Mouse (Mus musculus) T-helper 1 cell (primary cell): ENCODE data around the gene Agmat.

Experiments used
- in situ Hi-C: fragments of 300-600 bp; cut with MboI, MseI; formaldehyde crosslinking; loops from one replicate; pipeline ENCODE4 v1.15.1; 2025; ENCODE audit warnings: high pct_unique_total_duplicates

Agmat gene

DNA sequence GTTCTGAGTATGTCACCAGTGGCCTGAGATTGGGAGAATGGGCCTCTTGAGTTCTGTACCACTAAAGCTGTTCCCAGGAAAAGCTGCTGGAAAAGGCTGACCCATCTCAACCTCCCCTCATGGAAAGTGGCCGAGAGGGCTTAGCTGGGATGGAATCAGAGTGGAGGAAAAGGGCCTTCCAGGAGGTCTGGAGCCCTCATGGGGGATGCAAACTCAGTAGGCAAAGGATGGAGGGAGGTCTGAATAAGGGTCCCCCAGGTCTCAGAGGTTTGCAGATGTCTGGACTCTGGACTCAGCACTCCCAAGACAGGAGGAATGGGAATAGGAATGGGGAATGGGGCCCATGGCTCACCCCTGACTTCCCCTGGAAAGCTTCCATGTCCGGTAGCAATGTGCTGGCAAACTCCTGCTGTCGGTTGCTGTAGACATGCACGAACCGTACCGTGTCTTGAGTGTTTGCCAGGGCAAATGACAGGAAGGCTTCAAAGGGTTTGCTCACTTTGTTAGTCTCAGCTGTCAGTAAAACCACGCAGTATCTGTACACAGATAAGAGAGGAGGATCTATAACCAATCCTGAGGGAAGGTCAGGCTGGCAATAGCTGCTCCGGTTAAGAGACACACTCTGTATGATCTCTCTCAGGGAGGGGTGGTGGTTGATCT is 23.2 kb downstream of the Agmat start:
- in situ Hi-C loops = loop anchor here (5.0 kb wide), 1 partner anchor 87 kb away; no protein-coding TSS in a partner anchor

DNA sequence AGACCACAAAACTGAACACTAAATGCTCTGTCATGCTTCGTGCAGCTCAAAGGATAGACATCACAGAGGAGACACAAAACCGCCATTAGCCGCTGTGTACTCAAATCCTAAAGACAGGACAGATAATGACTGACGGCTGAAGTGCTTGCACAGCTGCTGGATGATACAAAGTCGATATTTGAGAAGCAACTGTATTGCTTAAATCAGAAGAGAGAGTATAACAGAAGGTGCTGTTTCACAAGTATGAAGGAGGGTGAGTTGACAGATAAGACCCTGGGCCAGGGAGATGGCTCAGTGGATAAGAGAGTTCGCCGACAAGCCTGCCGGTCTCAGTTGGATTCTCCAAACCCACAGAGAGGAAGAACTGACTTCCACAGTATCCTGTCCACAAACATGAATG is 25.4 kb downstream of the Agmat start:
- in situ Hi-C loops = loop anchor here (5.0 kb wide), 1 partner anchor 90 kb away; no protein-coding TSS in a partner anchor

DNA sequence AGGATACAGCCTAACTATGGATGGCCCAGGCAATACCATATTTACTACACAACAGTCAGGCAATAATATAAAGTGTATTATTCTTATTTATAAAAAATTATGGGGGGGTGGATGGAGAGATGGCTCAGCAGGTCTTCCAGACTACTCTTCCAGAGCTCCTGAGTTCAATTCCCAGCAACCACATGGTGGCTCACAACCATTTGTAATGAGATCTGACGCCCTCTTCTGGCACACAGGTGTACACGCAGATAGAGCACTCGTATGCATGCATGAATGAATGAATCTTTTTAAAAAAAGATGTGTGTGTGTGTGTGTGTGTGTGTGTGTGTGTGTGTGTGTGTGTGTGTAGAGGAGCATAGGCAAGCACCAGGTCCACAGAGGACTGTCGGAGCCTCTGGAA is 26.5 kb downstream of the Agmat start:
- in situ Hi-C loops = loop anchor here (5.0 kb wide), 1 partner anchor 91 kb away; no protein-coding TSS in a partner anchor

DNA sequence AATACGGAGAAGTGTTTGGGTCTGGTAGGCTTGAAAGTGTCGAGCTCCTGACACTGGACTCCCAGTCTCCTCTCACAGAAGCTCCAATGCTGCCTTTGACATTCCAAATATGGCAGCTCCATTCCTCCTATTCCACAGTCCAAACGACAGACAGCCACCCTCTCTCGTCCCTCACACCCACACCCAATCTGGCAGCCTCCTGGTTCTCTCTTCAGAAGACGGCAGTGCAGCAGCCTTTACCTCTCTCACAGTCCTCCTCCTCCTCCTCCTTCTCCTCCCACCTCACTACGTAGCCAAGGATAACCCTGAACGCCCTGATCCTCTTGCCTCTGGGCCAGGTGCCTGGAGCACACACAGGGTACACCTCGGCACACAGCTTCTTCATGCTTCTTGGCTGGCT is 33.4 kb downstream of the Agmat start:
- in situ Hi-C loops = loop anchor here (25.0 kb wide), 1 partner anchor 1632 kb away; the partner anchor contains the start of gene Pramef8

DNA sequence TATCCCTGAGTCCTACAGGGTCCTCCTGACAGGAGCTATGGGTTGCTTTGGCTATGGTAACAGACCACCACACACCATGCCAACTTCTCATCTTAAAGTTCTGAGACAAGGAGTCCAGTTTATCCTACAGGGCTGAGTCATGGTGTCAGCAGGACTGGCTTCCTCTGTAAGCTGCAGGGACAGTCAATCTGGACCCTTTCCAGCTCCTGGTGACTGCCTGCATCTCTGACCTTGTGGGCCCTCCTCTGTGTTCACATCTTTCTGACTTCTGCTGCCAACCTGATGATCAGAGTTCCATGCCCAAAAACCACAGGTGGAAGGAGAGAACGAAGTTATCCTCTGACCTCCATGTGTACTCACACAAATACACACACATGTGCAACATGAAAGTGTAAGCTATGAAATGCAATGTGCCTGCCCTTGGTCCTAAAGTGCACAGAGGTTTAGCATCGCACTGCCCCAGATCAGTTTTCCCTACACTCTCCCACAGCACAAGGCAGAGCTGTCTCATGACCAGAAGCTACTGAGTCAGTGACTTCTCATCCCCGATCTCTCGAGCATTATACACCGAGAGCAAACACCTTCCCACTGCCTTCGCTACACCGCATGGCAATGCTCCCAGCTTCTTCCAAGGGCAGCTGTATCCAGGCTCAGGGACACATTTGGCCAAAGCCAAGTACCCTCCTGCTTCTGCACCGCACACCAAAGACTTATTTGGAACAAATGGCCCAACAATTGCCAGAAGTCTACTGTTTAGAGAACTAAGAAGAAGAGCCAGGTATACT is 34.9 kb downstream of the Agmat start:
- in situ Hi-C loops = loop anchor here (25.0 kb wide), 1 partner anchor 1631 kb away; the partner anchor contains the start of gene Pramef8

DNA sequence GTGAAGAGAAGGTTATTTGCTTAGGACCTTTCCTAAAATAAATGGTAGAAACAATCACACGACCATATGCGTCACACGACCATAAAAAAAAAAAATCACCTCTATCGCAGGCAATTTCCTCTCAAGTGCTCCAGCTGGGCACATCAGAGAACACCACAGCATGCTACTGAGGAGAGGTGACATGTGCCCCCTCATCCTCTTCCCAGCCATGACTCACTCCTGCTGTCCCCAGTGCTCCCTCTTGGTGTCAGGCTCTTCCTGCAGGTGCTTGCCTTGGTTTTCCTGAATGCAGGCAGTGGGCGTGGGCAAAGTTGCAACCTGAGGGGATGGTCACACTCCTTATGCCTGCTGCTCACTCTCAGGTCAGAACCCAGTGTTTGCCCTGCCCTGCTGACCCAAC is 38.4 kb downstream of the Agmat start:
- in situ Hi-C loops = loop anchor here (25.0 kb wide), 1 partner anchor 1627 kb away; the partner anchor contains the start of gene Pramef8

DNA sequence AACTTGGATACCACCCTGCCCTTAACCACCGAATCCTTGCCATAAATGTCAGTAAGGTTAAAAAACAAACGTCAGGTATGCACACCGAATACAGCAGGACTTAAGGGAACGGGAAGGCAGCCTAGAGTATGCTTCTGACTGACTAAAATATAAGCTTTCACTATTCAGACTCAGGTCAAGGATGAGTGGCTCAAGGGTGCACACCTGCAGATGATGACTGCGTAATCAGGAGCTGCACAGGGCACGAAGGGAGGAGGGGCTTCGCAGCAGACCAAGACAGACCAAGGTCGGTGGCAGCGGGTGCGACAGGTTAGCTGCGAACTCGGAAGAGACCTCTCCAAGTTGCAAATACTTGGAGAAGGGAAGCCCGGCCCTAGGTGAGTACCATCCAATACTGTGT is 39.7 kb downstream of the Agmat start:
- in situ Hi-C loops = loop anchor here (25.0 kb wide), 1 partner anchor 1626 kb away; the partner anchor contains the start of gene Pramef8

DNA sequence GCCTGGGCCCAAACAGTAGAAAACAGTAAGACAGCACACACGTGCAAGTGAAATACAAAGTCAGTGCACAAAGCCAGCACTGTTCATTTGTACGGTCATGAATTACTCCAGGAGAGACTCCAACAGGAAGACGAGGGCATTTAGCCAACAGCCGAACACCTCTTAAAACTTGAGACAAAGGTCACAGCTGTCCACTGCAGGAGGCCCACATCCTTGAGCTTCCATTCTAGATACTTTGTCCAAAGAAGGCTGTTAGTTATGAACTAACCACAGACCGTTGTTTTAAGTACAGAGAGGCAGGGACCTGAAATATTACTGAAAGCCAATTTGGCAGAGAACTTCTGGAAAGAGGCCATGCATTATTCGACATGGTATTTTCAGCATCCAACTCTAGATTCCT is 40.6 kb downstream of the Agmat start:
- in situ Hi-C loops = loop anchor here (25.0 kb wide), 1 partner anchor 1625 kb away; the partner anchor contains the start of gene Pramef8

DNA sequence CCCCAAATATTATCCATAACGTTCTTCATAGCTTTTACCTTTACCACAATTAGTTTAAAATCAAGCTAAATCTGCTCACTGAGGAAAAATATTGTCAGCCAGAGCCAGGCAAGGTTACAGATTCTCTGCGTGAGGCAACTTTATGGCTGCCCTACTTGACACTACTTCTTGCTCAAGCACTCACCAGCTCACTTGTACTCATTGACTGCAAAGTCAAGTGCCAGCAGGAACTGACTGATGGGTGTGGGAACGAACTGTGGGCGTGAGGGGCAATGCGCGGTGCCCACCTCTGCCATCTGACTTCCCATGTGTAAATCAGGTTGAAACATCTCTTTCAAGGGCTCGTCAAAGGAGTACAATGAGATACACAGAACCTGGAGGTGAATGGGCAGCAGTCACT is 41.0 kb downstream of the Agmat start:
- in situ Hi-C loops = loop anchor here (25.0 kb wide), 1 partner anchor 1625 kb away; the partner anchor contains the start of gene Pramef8

DNA sequence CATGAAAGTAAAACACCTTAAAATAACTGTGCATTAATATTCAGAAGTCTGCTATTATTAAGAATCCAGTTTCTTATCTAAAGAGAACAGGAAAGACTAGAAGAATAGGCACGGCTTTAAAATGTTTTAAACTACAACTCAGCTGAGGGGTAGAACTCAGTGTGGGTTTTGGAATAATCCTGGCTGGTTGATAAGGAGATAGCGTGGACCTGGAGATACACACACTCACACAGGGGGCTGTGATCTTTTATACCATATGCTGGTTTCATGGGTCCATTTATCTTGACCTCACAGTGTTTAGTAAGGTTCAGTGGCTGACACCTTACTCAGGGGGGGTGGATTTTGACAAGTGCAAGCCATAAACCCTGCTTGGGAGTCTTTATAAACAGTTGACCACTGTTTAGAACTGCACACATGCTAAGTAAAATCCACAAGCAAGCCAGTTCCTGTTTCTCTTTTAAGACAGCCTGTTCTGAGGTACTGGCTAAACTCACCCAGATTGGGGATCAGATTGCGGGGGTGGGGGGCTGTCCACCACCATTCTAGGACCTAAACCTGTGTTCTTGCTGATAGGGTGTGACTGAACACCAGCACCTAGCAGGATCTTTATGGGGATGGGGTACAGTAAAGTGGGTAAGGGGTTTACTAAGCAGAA is 43.2 kb downstream of the Agmat start:
- in situ Hi-C loops = loop anchor here (5.0 to 25.0 kb wide), 2 partner anchors 52 to 1623 kb away; partner anchors contain the start of gene Pramef8

DNA sequence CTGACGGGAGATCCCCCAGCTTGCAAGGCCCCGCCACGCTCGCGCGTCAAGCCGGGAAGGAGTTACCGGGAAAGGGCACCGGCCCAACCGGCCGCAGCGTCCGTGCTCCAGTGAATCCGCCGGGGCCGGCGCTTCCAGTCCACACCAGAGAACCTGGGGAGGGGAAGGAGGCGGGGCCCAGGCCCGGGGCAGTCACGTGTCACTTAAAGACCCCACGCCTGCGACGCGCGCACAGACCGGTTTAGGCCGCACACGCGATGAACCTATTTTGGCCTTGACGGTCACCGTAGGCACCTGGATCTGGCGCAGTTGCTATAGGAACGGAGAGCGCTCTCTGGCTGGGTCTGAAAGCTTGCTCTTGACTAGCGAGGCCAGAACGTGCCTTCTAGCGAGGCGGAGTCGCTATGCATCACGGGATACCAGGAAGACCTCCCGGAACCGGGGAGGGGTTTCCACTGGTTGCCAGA is 44.1 kb downstream of the Agmat start, which contains the start of gene Dnajc16:
Gene Dnajc16 (minus strand): TSS at position 408 of the 467 bp plus-strand sequence.
- in situ Hi-C loops = loop anchor here (5.0 to 25.0 kb wide), 2 partner anchors 53 to 1622 kb away; partner anchors contain the start of gene Pramef8

DNA sequence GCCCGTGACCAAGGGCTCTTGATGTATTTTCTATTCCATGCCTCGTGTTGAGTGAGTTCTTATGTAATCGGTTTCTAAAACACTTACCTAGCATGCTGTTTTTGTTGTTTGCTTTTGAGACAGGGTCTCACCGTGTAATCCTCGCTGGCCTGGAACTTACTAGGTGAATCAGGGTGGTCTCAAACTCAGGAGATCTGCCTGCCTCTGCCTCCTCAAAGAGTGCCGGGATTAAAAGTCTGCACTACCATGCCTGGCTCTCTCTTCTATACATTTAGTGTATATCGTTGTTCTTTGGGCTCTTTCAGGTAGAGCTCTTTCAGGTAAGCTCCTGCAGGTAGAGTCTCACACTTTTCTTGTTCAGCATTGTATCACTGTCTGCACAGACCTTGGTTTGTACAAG is 45.0 kb downstream of the Agmat start:
- in situ Hi-C loops = loop anchor here (5.0 to 25.0 kb wide), 2 partner anchors 54 to 1621 kb away; partner anchors contain the start of gene Pramef8

DNA sequence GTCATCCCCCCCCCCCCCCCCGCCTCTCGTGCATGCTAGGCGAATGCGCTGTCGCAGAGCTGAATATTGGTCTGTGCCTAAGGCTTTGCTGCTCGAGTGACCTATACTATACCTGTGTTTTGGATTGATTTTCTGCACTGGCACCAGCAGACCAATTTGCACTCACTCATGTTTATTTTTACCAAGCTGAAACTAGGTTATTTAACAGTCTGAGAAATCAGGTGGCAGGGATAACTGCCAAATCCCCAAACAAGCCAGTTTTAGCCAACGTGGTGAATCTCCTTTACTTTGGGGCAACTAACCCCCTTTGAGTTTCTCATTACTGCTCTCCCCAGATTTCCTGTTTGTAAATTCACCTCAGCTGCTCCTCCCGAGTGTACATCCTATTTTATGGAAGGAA is 45.5 kb downstream of the Agmat start:
- in situ Hi-C loops = loop anchor here (5.0 to 25.0 kb wide), 2 partner anchors 55 to 1620 kb away; partner anchors contain the start of gene Pramef8

DNA sequence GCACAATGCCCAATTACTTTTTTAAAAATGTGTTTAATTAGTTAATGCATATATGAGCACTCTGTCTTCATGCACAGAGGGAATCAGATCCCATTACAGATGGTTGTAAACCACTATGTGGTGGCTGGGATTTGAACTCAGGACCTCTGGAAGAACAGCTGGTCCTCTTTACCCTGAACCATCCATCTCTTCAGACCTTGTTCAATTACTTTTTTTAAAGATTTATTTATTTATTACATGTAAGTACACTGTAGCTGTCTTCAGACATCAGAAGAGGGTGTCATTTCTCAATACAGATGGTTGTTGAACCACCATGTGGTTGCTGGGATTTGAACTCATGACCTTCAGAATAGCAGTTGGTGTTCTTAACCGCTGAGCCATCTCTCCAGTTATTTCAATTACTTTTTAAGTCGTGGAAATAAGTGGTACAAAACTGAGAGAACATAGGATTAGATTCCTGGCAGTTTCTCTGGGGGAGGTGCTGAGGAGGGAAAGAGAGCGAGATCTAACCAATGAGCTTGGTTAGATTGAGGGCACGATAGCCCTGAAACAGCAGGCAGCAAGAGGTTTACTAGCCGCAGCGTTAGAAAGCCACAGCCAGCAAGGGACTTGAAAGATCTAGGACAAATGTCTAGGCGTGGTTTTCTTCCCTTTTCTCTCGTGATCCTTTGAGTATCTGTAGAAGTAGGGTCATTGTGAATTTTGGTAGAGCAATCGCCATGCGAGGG is 46.2 kb downstream of the Agmat start:
- in situ Hi-C loops = loop anchor here (5.0 to 25.0 kb wide), 2 partner anchors 55 to 1620 kb away; partner anchors contain the start of gene Pramef8

DNA sequence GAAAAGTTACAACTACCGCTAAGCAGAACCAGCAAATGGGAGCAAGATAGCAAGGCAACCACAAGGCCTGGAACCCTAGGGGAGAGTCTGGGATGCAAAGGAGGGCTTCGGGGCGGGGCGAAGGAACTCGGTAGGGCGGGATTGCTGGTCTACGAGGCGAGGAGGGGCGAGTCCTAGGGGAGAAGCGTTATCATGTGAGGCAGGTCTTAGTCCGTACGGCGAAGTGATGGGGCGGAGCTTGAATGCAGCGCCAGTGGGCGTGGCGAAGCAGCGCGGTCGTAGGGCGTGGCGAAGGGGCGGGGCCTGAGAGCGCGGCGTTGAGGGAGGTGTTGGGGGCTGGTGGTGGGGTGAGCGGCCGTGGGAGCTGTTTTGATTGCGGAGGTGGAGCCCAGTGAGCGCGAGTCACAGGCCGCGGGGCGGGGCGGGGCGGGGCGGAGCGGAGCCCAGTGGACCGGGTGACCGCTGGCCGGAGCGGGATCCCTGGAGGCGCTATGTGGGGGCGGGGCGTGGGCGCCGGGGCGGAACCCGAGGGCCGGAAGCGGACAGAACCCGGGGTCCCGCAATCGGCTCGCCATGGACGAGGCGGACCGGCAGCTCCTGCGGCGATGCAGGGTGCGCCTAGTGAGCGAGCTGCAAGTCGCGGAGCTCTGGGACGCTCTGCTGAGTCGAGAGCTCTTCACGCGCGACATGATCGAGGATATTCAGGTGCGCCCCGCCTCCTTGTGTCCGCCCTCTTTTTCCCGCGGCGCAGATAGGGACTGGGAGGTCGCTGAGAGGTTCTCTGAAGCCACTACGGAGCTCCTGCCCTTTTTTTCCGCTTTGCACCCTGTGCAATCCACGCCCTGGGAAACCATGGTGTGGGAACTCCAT is 47.0 kb downstream of the Agmat start, which contains the start of gene Casp9:
Gene Casp9 (plus strand): TSS at position 331 of the 870 bp plus-strand sequence.
- in situ Hi-C loops = loop anchor here (5.0 to 25.0 kb wide), 2 partner anchors 56 to 1619 kb away; partner anchors contain the start of gene Pramef8

DNA sequence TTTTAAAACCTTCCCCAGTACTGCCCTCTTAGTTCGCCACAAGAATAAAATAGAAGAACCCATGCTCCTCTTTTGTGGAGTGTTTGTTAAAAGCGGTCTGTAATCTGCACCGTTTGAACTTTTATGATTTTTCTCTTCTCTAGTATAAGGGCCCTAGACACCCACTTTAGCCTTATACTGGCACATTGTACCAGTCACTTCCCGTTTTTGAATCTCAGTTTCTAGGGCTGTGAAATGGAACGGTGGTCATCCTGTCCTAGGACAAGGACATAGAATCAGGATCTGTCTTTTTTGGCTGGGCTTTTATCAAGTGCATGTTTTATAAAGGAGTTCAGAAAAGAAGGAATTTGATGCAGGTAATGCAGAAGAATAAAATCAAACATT is 47.7 kb downstream of the Agmat start:
- in situ Hi-C loops = loop anchor here (5.0 to 25.0 kb wide), 2 partner anchors 57 to 1618 kb away; partner anchors contain the start of gene Pramef8

DNA sequence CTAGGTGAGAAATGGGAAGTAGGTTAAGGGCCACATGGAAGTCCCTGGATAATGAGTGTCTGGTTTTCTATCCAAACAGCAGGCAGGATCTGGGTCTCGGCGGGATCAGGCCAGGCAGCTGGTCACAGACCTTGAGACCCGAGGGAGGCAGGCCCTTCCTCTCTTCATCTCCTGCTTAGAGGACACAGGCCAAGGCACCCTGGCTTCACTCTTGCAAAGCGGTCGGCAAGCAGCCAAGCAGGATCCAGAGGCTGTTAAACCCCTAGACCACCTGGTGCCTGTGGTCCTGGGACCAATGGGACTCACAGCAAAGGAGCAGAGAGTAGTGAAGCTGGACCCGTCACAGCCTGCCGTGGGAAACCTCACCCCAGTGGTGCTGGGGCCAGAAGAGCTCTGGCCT is 49.9 kb downstream of the Agmat start:
- in situ Hi-C loops = loop anchor here (25.0 kb wide), 1 partner anchor 1616 kb away; the partner anchor contains the start of gene Pramef8

DNA sequence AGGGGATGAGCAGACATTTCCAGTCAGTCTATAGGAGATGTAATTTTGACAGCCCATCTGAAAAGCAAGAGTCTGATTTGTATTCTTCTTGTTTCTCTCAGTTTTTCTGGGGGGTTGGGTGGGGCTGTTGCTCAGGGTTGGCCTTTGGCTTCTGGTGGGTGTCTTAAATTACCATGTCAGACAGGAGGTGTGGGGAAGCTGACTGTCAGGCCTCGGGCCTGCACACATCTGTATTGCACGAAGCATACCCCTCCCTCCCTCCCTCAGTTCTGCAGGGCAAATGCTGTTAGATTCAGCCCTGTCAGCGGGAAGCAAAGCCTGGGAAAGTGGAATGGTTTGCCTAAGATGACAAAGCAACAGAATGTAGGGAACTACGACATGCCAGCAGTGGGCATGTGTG is 50.5 kb downstream of the Agmat start:
- in situ Hi-C loops = loop anchor here (25.0 kb wide), 1 partner anchor 1615 kb away; the partner anchor contains the start of gene Pramef8

DNA sequence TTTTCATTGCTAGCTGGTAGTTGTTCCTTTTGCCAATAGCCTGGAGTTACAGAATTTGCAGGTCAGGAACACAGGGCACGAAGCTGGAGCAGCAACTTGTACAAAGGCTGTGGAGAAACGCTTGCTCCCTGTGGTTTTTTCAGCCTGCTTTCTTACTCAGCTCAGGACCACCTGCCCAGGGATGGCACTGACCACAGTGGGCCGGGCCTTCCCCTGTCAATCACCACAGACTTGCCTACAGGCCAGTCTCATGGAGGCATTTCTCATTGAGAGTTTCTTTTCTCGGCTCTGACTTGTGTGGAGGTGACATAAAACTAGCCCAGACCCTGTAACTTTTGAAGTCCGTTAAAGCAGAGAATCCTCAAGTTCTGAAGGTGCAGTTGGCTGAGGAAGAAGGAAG is 51.1 kb downstream of the Agmat start:
- in situ Hi-C loops = loop anchor here (25.0 kb wide), 1 partner anchor 1615 kb away; the partner anchor contains the start of gene Pramef8
